Mouse (Mus musculus) left cerebral cortex, postnatal 4 days (tissue): ENCODE results near the gene Gng2. TPM values are rescaled to one million over a fixed set of nuclear protein-coding genes. Genes with fewer than 3 reads are reported as not detected.
"Not testable (repeated sequence)": the region's sequence is repeated elsewhere in the genome, so short reads cannot be mapped to it uniquely, and the experiment has no call there.

ENCODE experiments used
- DNase-seq: peaks from one replicate; pipeline ENCODE4 v3.0.0-alpha.2; 2022
- intact Hi-C: fragments of 180-260 bp; cut with DNase I; formaldehyde crosslinking; loops from one replicate; pipeline ENCODE4 v1.15.1; 2025
- total RNA-seq, 2 experiments: library from RNA; stranded (reverse); gene quantifications; 2 replicates each; pipeline ENCODE4 v1.2.3; 2021

Gene Gng2
- total RNA-seq, 2 experiments from 2014 or later, result 813 to 824 TPM

- no peak for DNase-seq
- intact Hi-C loops, result loop anchor here (10.0 kb wide), 1 partner anchor 90 kb away; no protein-coding TSS in a partner anchor
These were observed 103.1 kb downstream of the Gng2 start for GRCm38 (mm10) chr14:19874201-19874807.

- DNase-seq, result no peak
- intact Hi-C loops, result no loop called here
These were observed 110.0 kb downstream of the Gng2 start for GRCm38 (mm10) chr14:19867286-19867935.

- DNase-seq, intact Hi-C loops: not testable (repeated sequence)
These were observed 112.3 kb downstream of the Gng2 start for GRCm38 (mm10) chr14:19865121-19865520.

- intact Hi-C loops, result no loop called here
- no peak for DNase-seq
These were observed 115.9 kb downstream of the Gng2 start for GRCm38 (mm10) chr14:19861311-19862080.

- no peak for DNase-seq
- intact Hi-C loops, result no loop called here
These were observed 117.1 kb downstream of the Gng2 start for GRCm38 (mm10) chr14:19860281-19860680.

- intact Hi-C loops, result loop anchor here (5.0 kb wide), 2 partner anchors 128 to 203 kb away; no protein-coding TSS in a partner anchor
- DNase-seq, result no peak
These were observed 118.3 kb downstream of the Gng2 start for GRCm38 (mm10) chr14:19858808-19859776.

GRCm38 (mm10) chr14:19858279-19858678 lies 119.1 kb downstream of the Gng2 start:
- no peak for DNase-seq
- intact Hi-C loops, result loop anchor here (5.0 kb wide), 2 partner anchors 129 to 204 kb away; no protein-coding TSS in a partner anchor

GRCm38 (mm10) chr14:19853471-19853870 lies 124.0 kb downstream of the Gng2 start:
- no peak for DNase-seq
- intact Hi-C loops, result no loop called here

- intact Hi-C loops, result loop anchor here (2.0 to 10.0 kb wide), 3 partner anchors 135 to 418 kb away; partner anchors contain the start of gene Gng2
- DNase-seq, result peak; percentile 72
These were observed 137.7 kb downstream of the Gng2 start for GRCm38 (mm10) chr14:19839600-19840332.

- intact Hi-C loops, result no loop called here
- DNase-seq, result no peak
These were observed 141.1 kb downstream of the Gng2 start for GRCm38 (mm10) chr14:19836289-19836688.

GRCm38 (mm10) chr14:19825481-19825880 lies 151.9 kb downstream of the Gng2 start:
- DNase-seq, result peak; percentile 25
- intact Hi-C loops, result no loop called here

- DNase-seq, result peak; percentile 94
- intact Hi-C loops, result no loop called here
These were observed 153.9 kb downstream of the Gng2 start, which contains the start of gene Rtraf for GRCm38 (mm10) chr14:19823321-19824142. Gene Rtraf, minus strand, starts transcription at chr14:19823824.

Other genes starting within 250 kb of the Gng2 start
- gene Nid2, start 226.4 kb downstream of the Gng2 start, total RNA-seq, result 10 to 100 TPM; 22.7 to 24.8 TPM
- gene Rtraf, start 153.8 kb downstream of the Gng2 start, total RNA-seq, result 10 to 100 TPM; 67.1 to 73.1 TPM
- 1 to 10 TPM; 5.2 to 6.0 TPM for gene Saysd1, start 160.9 kb upstream of the Gng2 start, total RNA-seq
- gene Kcnk5, start 204.2 kb upstream of the Gng2 start, total RNA-seq, result 1 to 10 TPM in 1 of 2 experiments, under 1 TPM in 1; 0.83 to 1.0 TPM